Mouse (Mus musculus) embryonic facial prominence, embryonic 14.5 days (tissue): ENCODE data around the gene Usp44. TPM values are rescaled to one million over a fixed set of nuclear protein-coding genes. Genes with fewer than 3 reads are reported as not detected.

Experiments used
- polyA plus RNA-seq: library from polyadenylated mRNA; unstranded; fragments of >200 nt; fragmentation: Nextera tagmentation; extraction: Ambion mirVana; gene quantifications from 2 replicates; pipeline ENCODE4 v1.2.1, GENCODE M21; 2014

Usp44 gene
- polyA plus RNA-seq, 1 experiment from 2014 or later, result 0.63 TPM

Other genes starting within 250 kb of the Usp44 start
- gene Snrpf, start 241.8 kb upstream of the Usp44 start, polyA plus RNA-seq, result 112 TPM in 2 replicates
- gene Ntn4, start 190.9 kb upstream of the Usp44 start, polyA plus RNA-seq, result 0.74 and 1.2 TPM in 2 replicates
- 172 and 182 TPM in 2 replicates for gene Metap2, start 65.5 kb downstream of the Usp44 start, polyA plus RNA-seq
- 29.0 and 32.5 TPM in 2 replicates for gene Vezt, start 204.3 kb downstream of the Usp44 start, polyA plus RNA-seq
- gene Fgd6, start 204.4 kb downstream of the Usp44 start, polyA plus RNA-seq, result 2.8 and 3.1 TPM in 2 replicates